ENCODE assay signal across 8 mouse cellular contexts in the genomic region with DNA sequence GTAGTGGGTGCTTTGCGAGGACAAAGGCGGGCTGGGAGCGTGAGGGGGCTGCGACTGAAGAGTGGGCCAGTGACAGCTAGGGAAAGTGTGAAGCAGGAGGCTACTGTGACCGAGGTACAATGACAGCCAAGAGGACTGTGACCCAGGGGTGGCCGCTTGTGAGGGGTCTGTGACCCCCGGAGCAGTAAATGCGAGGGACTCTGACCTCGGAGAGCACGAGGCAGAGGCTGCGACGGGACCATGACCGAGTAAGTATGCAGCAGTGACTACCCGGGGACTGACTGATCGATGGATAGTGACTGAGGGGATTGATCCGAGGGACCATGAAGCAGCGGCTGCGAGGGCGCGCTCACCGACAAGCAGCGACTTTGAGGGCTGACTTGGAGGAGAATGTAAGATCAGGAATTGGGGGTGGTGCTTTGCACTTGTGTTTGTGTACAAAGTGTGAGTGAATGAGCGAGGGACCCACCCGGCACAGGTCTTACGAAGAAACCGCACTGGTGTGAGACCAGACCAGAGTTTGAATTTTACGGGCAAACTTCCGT. TPM values are rescaled to one million over a fixed set of nuclear protein-coding genes. Genes with fewer than 3 reads are reported as not detected.
DNase-seq lines count a peak whose midpoint lies in the region; ATAC-seq and TF ChIP-seq lines count a peak whose summit lies in the region.

No protein-coding gene starts in this region.

- H3K4me1 ChIP-seq in forebrain, embryonic 16.5 days (replicated peaks; ENCODE audit: control insufficient read depth, insufficient read depth, low read length): peaks cover 14% of the 10 kb centered on the region
- peaks cover 46% of the 10 kb centered on the region for H3K4me1 ChIP-seq in liver, embryonic 13.5 days (replicated peaks)

- DNase-seq in layer of hippocampus, adult 2 months (ENCODE audit: low spot score in 2 of 2): no peak
- no peak for DNase-seq in layer of hippocampus, postnatal 25 days (ENCODE audit: extremely low spot score in 1 of 2, low spot score in 1 of 2)
- peak; percentile 31 for DNase-seq in adipocyte (ENCODE audit: low spot score)
- no peak for DNase-seq in liver, embryonic 13.5 days
- peak; percentile 49 to 70 for DNase-seq in natural killer cell, adult 2 months (ENCODE audit: low spot score in 2 of 2)
- no peak for DNase-seq in cerebellum, postnatal 25 days
- no peak for DNase-seq in urinary bladder, adult 2 months (ENCODE audit: low spot score)

- H3K9me3 ChIP-seq in forebrain, embryonic 16.5 days (ENCODE audit: control insufficient read depth, low read length): no peaks in the 10 kb centered on the region
- no peaks in the 10 kb centered on the region for H3K9me3 ChIP-seq in liver, embryonic 13.5 days (replicated peaks)

- peak overlapping the region; percentile 75 for H3K9ac ChIP-seq in forebrain, embryonic 16.5 days (replicated peaks; ENCODE audit: low read depth, low read length)
- H3K9ac ChIP-seq in liver, embryonic 13.5 days: peak overlapping the region; percentile 97

- no peak for TF ChIP-seq CTCF in layer of hippocampus, adult 2 months (conservative IDR thresholded peaks at IDR 0.05)

- 3% methylated on average over 28 of the region's 28 CpGs for WGBS in forebrain, embryonic 16.5 days
- WGBS in liver, embryonic 13.5 days (ENCODE audit: insufficient replicate concordance): under 1% methylated on average over 28 of the region's 28 CpGs

- peak overlapping the region; percentile 91 for H3K4me2 ChIP-seq in forebrain, embryonic 16.5 days (ENCODE audit: low read length)
- peak overlapping the region; percentile 81 for H3K4me2 ChIP-seq in liver, embryonic 13.5 days

- no peaks in the 10 kb centered on the region for H3K36me3 ChIP-seq in forebrain, embryonic 16.5 days (ENCODE audit: control insufficient read depth, insufficient read depth)
- H3K36me3 ChIP-seq in liver, embryonic 13.5 days: 0 out of 2 replicates have a peak, but pooled peaks cover 3% of the 10 kb centered on the region

- peak; percentile 61 for ATAC-seq in forebrain, embryonic 16.5 days
- peak; percentile 66 for ATAC-seq in liver, embryonic 13.5 days (ENCODE audit: low read depth)

- H3K27me3 ChIP-seq in forebrain, embryonic 16.5 days (replicated peaks; ENCODE audit: control insufficient read depth, insufficient read depth, low read length): no peaks in the 10 kb centered on the region
- no peaks in the 10 kb centered on the region for H3K27me3 ChIP-seq in liver, embryonic 13.5 days

- peak overlapping the region; percentile 93 for H3K27ac ChIP-seq in layer of hippocampus, adult 2 months
- H3K27ac ChIP-seq in forebrain, embryonic 16.5 days (ENCODE audit: low read length): peak overlapping the region; percentile 90
- peak overlapping the region; percentile 92 for H3K27ac ChIP-seq in liver, embryonic 13.5 days

- peak overlapping the region; percentile 87 for H3K4me3 ChIP-seq in layer of hippocampus, adult 2 months
- H3K4me3 ChIP-seq in forebrain, embryonic 16.5 days (replicated peaks; ENCODE audit: low read length): peak overlapping the region; percentile 95
- peak overlapping the region; percentile 96 for H3K4me3 ChIP-seq in liver, embryonic 13.5 days (replicated peaks)

RNA-seq across cellular contexts. Expression of gene Pcyt1a, which starts 0.4 kb away (rescaled TPM):
- 10 to 100 TPM; 32.6 to 33.7 TPM for total RNA-seq in layer of hippocampus, adult 2 months (2021)
- total RNA-seq in layer of hippocampus, postnatal 25 days (2021): 10 to 100 TPM; 36.8 to 38.2 TPM
- 48.5 and 48.8 TPM in 2 replicates for polyA plus RNA-seq in forebrain, embryonic 16.5 days (2015; fragmentation: Nextera tagmentation; extraction: Ambion mirVana)
- polyA plus RNA-seq in liver, embryonic 13.5 days (2015; fragmentation: Nextera tagmentation; extraction: Ambion mirVana): 38.6 and 42.0 TPM in 2 replicates
- 29.3 and 34.0 TPM in 2 replicates for polyA plus RNA-seq in urinary bladder, adult 2 months (2012; rRNA removed)

RNA-seq across cellular contexts. Expression of gene Tctex1d2, which starts 11.6 kb away (rescaled TPM):
- total RNA-seq in layer of hippocampus, adult 2 months (2021): 10 to 100 TPM; 11.8 to 14.3 TPM
- 10 to 100 TPM in 1 of 2 experiments, 1 to 10 TPM in 1; 9.8 to 14.4 TPM for total RNA-seq in layer of hippocampus, postnatal 25 days (2021)
- polyA plus RNA-seq in forebrain, embryonic 16.5 days (2015; fragmentation: Nextera tagmentation; extraction: Ambion mirVana): 33.2 and 35.0 TPM in 2 replicates
- polyA plus RNA-seq in liver, embryonic 13.5 days (2015; fragmentation: Nextera tagmentation; extraction: Ambion mirVana): 7.2 and 7.3 TPM in 2 replicates
- 23.9 and 30.5 TPM in 2 replicates for polyA plus RNA-seq in urinary bladder, adult 2 months (2012; rRNA removed)

RNA-seq across cellular contexts. Expression of gene Tm4sf19, which starts 30.8 kb away (rescaled TPM):
- total RNA-seq in layer of hippocampus, adult 2 months (2021): not detected
- not detected for total RNA-seq in layer of hippocampus, postnatal 25 days (2021)
- polyA plus RNA-seq in forebrain, embryonic 16.5 days (2015; fragmentation: Nextera tagmentation; extraction: Ambion mirVana): not detected in 2 replicates
- not detected in 2 replicates for polyA plus RNA-seq in liver, embryonic 13.5 days (2015; fragmentation: Nextera tagmentation; extraction: Ambion mirVana)
- polyA plus RNA-seq in urinary bladder, adult 2 months (2012; rRNA removed): 0.06 and 0.12 TPM in 2 replicates

RNA-seq across cellular contexts. Expression of gene Slc51a, which starts 56.6 kb away (rescaled TPM):
- not detected for total RNA-seq in layer of hippocampus, adult 2 months (2021)
- not detected for total RNA-seq in layer of hippocampus, postnatal 25 days (2021)
- polyA plus RNA-seq in forebrain, embryonic 16.5 days (2015; fragmentation: Nextera tagmentation; extraction: Ambion mirVana): 0.09 TPM in 1 of 2 replicates, not detected in the other
- 0.65 and 0.71 TPM in 2 replicates for polyA plus RNA-seq in liver, embryonic 13.5 days (2015; fragmentation: Nextera tagmentation; extraction: Ambion mirVana)
- polyA plus RNA-seq in urinary bladder, adult 2 months (2012; rRNA removed): 0.04 TPM in 1 of 2 replicates, not detected in the other

Comparison
In these comparisons a context has a peak if more than half of its experiments do, and no peak if none do; other contexts are left out.
1. DNase-seq: peak in adipocyte (single experiment) and natural killer cell, adult 2 months (2 of 2); none in layer of hippocampus, adult 2 months (0 of 2), layer of hippocampus, postnatal 25 days (0 of 2), liver, embryonic 13.5 days (single experiment), cerebellum, postnatal 25 days (0 of 2) and urinary bladder, adult 2 months (single experiment).
2. Peak in every context shown above with its lines, with median percentiles within 50 percentile points of each other: H3K27ac ChIP-seq and H3K4me3 ChIP-seq.